Mouse (Mus musculus): ENCODE measurements around the gene B4galnt1. TPM values are rescaled to one million over a fixed set of nuclear protein-coding genes. Genes with fewer than 3 reads are reported as not detected.
A peak's percentile ranks its signal among the peaks of the same experiment; 100 is the strongest.

B4galnt1 gene
- polyA plus RNA-seq, 1 experiment from 2014 or later: 9.3 TPM

- peak; percentile 92 for ATAC-seq (ENCODE audit: low read depth)
- Histone ChIP-seq H3K4me1 (replicated peaks) (peaks cover 67% of the 10 kb centered on the region), H3K27ac (peak within 1 kb of the TSS; percentile 100), H3K4me2 (peak within 1 kb of the TSS; percentile 95), H3K36me3 (peaks cover 29% of the 10 kb centered on the region), H3K9ac (peak within 1 kb of the TSS; percentile 93), H3K4me3 (replicated peaks) (peak within 1 kb of the TSS; percentile 89), H3K27me3 (no peaks in the 10 kb centered on the region), H3K9me3 (replicated peaks) (no peaks in the 10 kb centered on the region)
- under 1% methylated on average over 47 of the region's 47 CpGs for WGBS (ENCODE audit: insufficient replicate concordance)
- peak; percentile 95 for DNase-seq
Measured at GRCm38 (mm10) chr10:127211414-127211854, 46.4 kb downstream of the B4galnt1 start, which contains the start of gene Pip4k2c. Gene Pip4k2c (minus strand): TSS chr10:127211585.

- H3K27ac ChIP-seq: peak overlapping the region; percentile 61; the same call in 1 of the 2 replicates
- no peak overlapping the region for H3K4me3 ChIP-seq (replicated peaks)
- H3K4me2 ChIP-seq: no peak overlapping the region
- 89% methylated on average over 8 of the region's 8 CpGs for WGBS (ENCODE audit: insufficient replicate concordance)
- peaks cover 62% of the 10 kb centered on the region for H3K4me1 ChIP-seq (replicated peaks)
- ATAC-seq (ENCODE audit: low read depth): no peak
- H3K27me3 ChIP-seq: no peaks in the 10 kb centered on the region
- peaks cover 11% of the 10 kb centered on the region for H3K36me3 ChIP-seq
- H3K9ac ChIP-seq: no peak overlapping the region
- no peaks in the 10 kb centered on the region for H3K9me3 ChIP-seq (replicated peaks)
- no peak for DNase-seq
Measured at GRCm38 (mm10) chr10:127213272-127213671, 48.2 kb downstream of the B4galnt1 start.

- no peak for DNase-seq
- Histone ChIP-seq H3K27ac (peak overlapping the region; percentile 7; the same call in 1 of the 2 replicates), H3K27me3 (no peaks in the 10 kb centered on the region), H3K4me2 (no peak overlapping the region), H3K9ac (no peak overlapping the region), H3K36me3 (peaks cover 5% of the 10 kb centered on the region), H3K4me3 (replicated peaks) (no peak overlapping the region), H3K9me3 (replicated peaks) (no peaks in the 10 kb centered on the region), H3K4me1 (replicated peaks) (peaks cover 56% of the 10 kb centered on the region)
- WGBS (ENCODE audit: insufficient replicate concordance): 74% methylated on average over 13 of the region's 13 CpGs
- no peak for ATAC-seq (ENCODE audit: low read depth)
Measured at GRCm38 (mm10) chr10:127213704-127214421, 48.8 kb downstream of the B4galnt1 start.

GRCm38 (mm10) chr10:127214422-127214803, 49.4 kb downstream of the B4galnt1 start:
- no peak overlapping the region for H3K4me2 ChIP-seq
- WGBS (ENCODE audit: insufficient replicate concordance): 18% methylated on average over 1 of the region's 1 CpGs
- H3K36me3 ChIP-seq: no peaks in the 10 kb centered on the region
- no peaks in the 10 kb centered on the region for H3K27me3 ChIP-seq
- peak overlapping the region; percentile 7; the same call in 1 of the 2 replicates for H3K27ac ChIP-seq
- DNase-seq (no peak), ATAC-seq (ENCODE audit: low read depth) (no peak)
- no peak overlapping the region for H3K9ac ChIP-seq
- H3K4me3 ChIP-seq (replicated peaks): no peak overlapping the region
- H3K4me1 ChIP-seq (replicated peaks): peaks cover 51% of the 10 kb centered on the region
- no peaks in the 10 kb centered on the region for H3K9me3 ChIP-seq (replicated peaks)

- 88% methylated on average over 11 of the region's 11 CpGs for WGBS (ENCODE audit: insufficient replicate concordance)
- H3K27me3 ChIP-seq: no peaks in the 10 kb centered on the region
Measured at GRCm38 (mm10) chr10:127216456-127216855, 51.4 kb downstream of the B4galnt1 start.

GRCm38 (mm10) chr10:127217177-127217576, 52.2 kb downstream of the B4galnt1 start:
- no peaks in the 10 kb centered on the region for H3K27me3 ChIP-seq
- H3K4me3 ChIP-seq (replicated peaks): no peak overlapping the region
- H3K4me2 ChIP-seq: no peak overlapping the region
- H3K9ac ChIP-seq: no peak overlapping the region
- DNase-seq (no peak), ATAC-seq (ENCODE audit: low read depth) (no peak)
- H3K36me3 ChIP-seq: no peaks in the 10 kb centered on the region
- H3K27ac ChIP-seq: no peak overlapping the region
- H3K9me3 ChIP-seq (replicated peaks): no peaks in the 10 kb centered on the region
- H3K4me1 ChIP-seq (replicated peaks): peaks cover 33% of the 10 kb centered on the region

More at GRCm38 (mm10) chr10:127216456-127216855, 51.4 kb downstream of the B4galnt1 start:
- Histone ChIP-seq H3K9ac (no peak overlapping the region), H3K36me3 (no peaks in the 10 kb centered on the region), H3K4me1 (replicated peaks) (peaks cover 36% of the 10 kb centered on the region), H3K27ac (no peak overlapping the region), H3K4me2 (no peak overlapping the region), H3K9me3 (replicated peaks) (no peaks in the 10 kb centered on the region), H3K4me3 (replicated peaks) (no peak overlapping the region)
- ATAC-seq (ENCODE audit: low read depth) (no peak), DNase-seq (no peak)

GRCm38 (mm10) chr10:127218339-127218738, 53.3 kb downstream of the B4galnt1 start:
- ATAC-seq (ENCODE audit: low read depth): no peak
- Histone ChIP-seq H3K4me2 (no peak overlapping the region), H3K4me3 (replicated peaks) (no peak overlapping the region), H3K27ac (no peak overlapping the region), H3K36me3 (no peaks in the 10 kb centered on the region), H3K9me3 (replicated peaks) (no peaks in the 10 kb centered on the region), H3K27me3 (no peaks in the 10 kb centered on the region), H3K9ac (no peak overlapping the region), H3K4me1 (replicated peaks) (peaks cover 26% of the 10 kb centered on the region)
- 70% methylated on average over 2 of the region's 2 CpGs for WGBS (ENCODE audit: insufficient replicate concordance)
- no peak for DNase-seq

Other genes starting within 250 kb of the B4galnt1 start
- 9.9 and 10.8 TPM in 2 replicates for gene Ctdsp2, start 186.5 kb upstream of the B4galnt1 start, polyA plus RNA-seq (2015; fragmentation: Nextera tagmentation; extraction: Ambion mirVana)
- 0.08 and 0.12 TPM in 2 replicates for gene Avil, start 164.5 kb upstream of the B4galnt1 start, polyA plus RNA-seq (2015; fragmentation: Nextera tagmentation; extraction: Ambion mirVana)
- gene Tsfm, start 134.4 kb upstream of the B4galnt1 start, polyA plus RNA-seq (2015; fragmentation: Nextera tagmentation; extraction: Ambion mirVana): 65.7 and 75.6 TPM in 2 replicates
- gene Mettl1, start 123.8 kb upstream of the B4galnt1 start, polyA plus RNA-seq (2015; fragmentation: Nextera tagmentation; extraction: Ambion mirVana): 28.3 and 29.5 TPM in 2 replicates
- 0.07 and 0.14 TPM in 2 replicates for gene Eef1akmt3, start 123.7 kb upstream of the B4galnt1 start, polyA plus RNA-seq (2015; fragmentation: Nextera tagmentation; extraction: Ambion mirVana)
- gene Cyp27b1, start 117.0 kb upstream of the B4galnt1 start, polyA plus RNA-seq (2015; fragmentation: Nextera tagmentation; extraction: Ambion mirVana): not detected in 2 replicates
- gene March9, start 105.0 kb upstream of the B4galnt1 start, polyA plus RNA-seq (2015; fragmentation: Nextera tagmentation; extraction: Ambion mirVana): 0.07 TPM in 1 of 2 replicates, not detected in the other
- gene Cdk4, start 101.7 kb upstream of the B4galnt1 start, polyA plus RNA-seq (2015; fragmentation: Nextera tagmentation; extraction: Ambion mirVana): 645 and 664 TPM in 2 replicates
- 69.4 and 77.7 TPM in 2 replicates for gene Tspan31, start 95.0 kb upstream of the B4galnt1 start, polyA plus RNA-seq (2015; fragmentation: Nextera tagmentation; extraction: Ambion mirVana)
- 0.41 and 0.85 TPM in 2 replicates for gene Agap2, start 89.9 kb upstream of the B4galnt1 start, polyA plus RNA-seq (2015; fragmentation: Nextera tagmentation; extraction: Ambion mirVana)
- 45.6 and 49.0 TPM in 2 replicates for gene Os9, start 44.1 kb upstream of the B4galnt1 start, polyA plus RNA-seq (2015; fragmentation: Nextera tagmentation; extraction: Ambion mirVana)
- 1.8 and 2.1 TPM in 2 replicates for gene Slc26a10, start 15.4 kb downstream of the B4galnt1 start, polyA plus RNA-seq (2015; fragmentation: Nextera tagmentation; extraction: Ambion mirVana)
- gene Arhgef25, start 24.9 kb downstream of the B4galnt1 start, polyA plus RNA-seq (2015; fragmentation: Nextera tagmentation; extraction: Ambion mirVana): 8.1 and 8.2 TPM in 2 replicates
- gene Dtx3, start 30.5 kb downstream of the B4galnt1 start, polyA plus RNA-seq (2015; fragmentation: Nextera tagmentation; extraction: Ambion mirVana): 16.8 and 19.3 TPM in 2 replicates
- gene Pip4k2c, start 46.4 kb downstream of the B4galnt1 start, polyA plus RNA-seq (2015; fragmentation: Nextera tagmentation; extraction: Ambion mirVana): 39.8 and 45.8 TPM in 2 replicates
- 0.02 and 0.14 TPM in 2 replicates for gene Kif5a, start 98.1 kb downstream of the B4galnt1 start, polyA plus RNA-seq (2015; fragmentation: Nextera tagmentation; extraction: Ambion mirVana)
- gene Dctn2, start 101.1 kb downstream of the B4galnt1 start, polyA plus RNA-seq (2015; fragmentation: Nextera tagmentation; extraction: Ambion mirVana): 80.0 and 80.1 TPM in 2 replicates
- gene Mbd6, start 123.8 kb downstream of the B4galnt1 start, polyA plus RNA-seq (2015; fragmentation: Nextera tagmentation; extraction: Ambion mirVana): 5.9 and 6.5 TPM in 2 replicates
- gene Mars, start 146.6 kb downstream of the B4galnt1 start, polyA plus RNA-seq (2015; fragmentation: Nextera tagmentation; extraction: Ambion mirVana): 150 and 166 TPM in 2 replicates
- gene Arhgap9, start 156.7 kb downstream of the B4galnt1 start, polyA plus RNA-seq (2015; fragmentation: Nextera tagmentation; extraction: Ambion mirVana): 14.0 and 15.1 TPM in 2 replicates
- gene Gli1, start 176.7 kb downstream of the B4galnt1 start, polyA plus RNA-seq (2015; fragmentation: Nextera tagmentation; extraction: Ambion mirVana): 0.21 and 0.31 TPM in 2 replicates
- 0.32 and 0.38 TPM in 2 replicates for gene Inhbe, start 189.2 kb downstream of the B4galnt1 start, polyA plus RNA-seq (2015; fragmentation: Nextera tagmentation; extraction: Ambion mirVana)
- 1.6 and 2.0 TPM in 2 replicates for gene Inhbc, start 205.2 kb downstream of the B4galnt1 start, polyA plus RNA-seq (2015; fragmentation: Nextera tagmentation; extraction: Ambion mirVana)
- gene R3hdm2, start 215.1 kb downstream of the B4galnt1 start, polyA plus RNA-seq (2015; fragmentation: Nextera tagmentation; extraction: Ambion mirVana): 14.4 and 15.3 TPM in 2 replicates